Mouse (Mus musculus): ENCODE measurements around the gene Capns1. TPM values are rescaled to one million over a fixed set of nuclear protein-coding genes. Genes with fewer than 3 reads are reported as not detected.
A peak's percentile ranks its signal among the peaks of the same experiment; 100 is the strongest.

Gene Capns1
- polyA plus RNA-seq, 1 experiment from 2014 or later: 84.1 TPM

- 6% methylated on average over 35 of the region's 35 CpGs for WGBS
- H3K9me3 ChIP-seq: peaks cover 5% of the 10 kb centered on the region
- DNase-seq (ENCODE audit: low spot score): peak; percentile 95
- 0 out of 2 replicates have a peak, but pooled peaks cover 4% of the 10 kb centered on the region for H3K4me1 ChIP-seq
- no peaks in the 10 kb centered on the region for H3K27me3 ChIP-seq (ENCODE audit: insufficient read depth, poor library complexity, severe bottlenecking)
- H3K36me3 ChIP-seq: peaks cover 54% of the 10 kb centered on the region
- peak overlapping the region; percentile 89 for H3K27ac ChIP-seq
- peak overlapping the region; percentile 74 for H3K4me3 ChIP-seq
These were observed 54.9 kb downstream of the Capns1 start for GRCm38 (mm10) chr7:30143555-30144209.

GRCm38 (mm10) chr7:30143170-30143554 lies 55.4 kb downstream of the Capns1 start:
- Histone ChIP-seq H3K27me3 (ENCODE audit: insufficient read depth, poor library complexity, severe bottlenecking) (no peaks in the 10 kb centered on the region), H3K4me1 (0 out of 2 replicates have a peak, but pooled peaks cover 4% of the 10 kb centered on the region), H3K36me3 (peaks cover 53% of the 10 kb centered on the region), H3K4me3 (peak overlapping the region; percentile 74), H3K27ac (peak overlapping the region; percentile 89), H3K9me3 (no peaks in the 10 kb centered on the region; the same call in 1 of the 2 replicates)
- WGBS: 21% methylated on average over 8 of the region's 8 CpGs
- DNase-seq (ENCODE audit: low spot score): no peak

Other genes starting within 250 kb of the Capns1 start
- gene Zfp74, start 244.7 kb downstream of the Capns1 start, polyA plus RNA-seq (2016; fragmentation: Nextera tagmentation; extraction: Ambion mirVana): 10.3 and 10.9 TPM in 2 replicates
- 32.0 and 33.8 TPM in 2 replicates for gene Zfp568, start 214.9 kb downstream of the Capns1 start, polyA plus RNA-seq (2016; fragmentation: Nextera tagmentation; extraction: Ambion mirVana)
- 2.7 and 3.2 TPM in 2 replicates for gene Zfp14, start 147.4 kb downstream of the Capns1 start, polyA plus RNA-seq (2016; fragmentation: Nextera tagmentation; extraction: Ambion mirVana)
- 4.5 and 5.2 TPM in 2 replicates for gene Zfp82, start 125.9 kb downstream of the Capns1 start, polyA plus RNA-seq (2016; fragmentation: Nextera tagmentation; extraction: Ambion mirVana)
- 0.34 and 1.0 TPM in 2 replicates for gene Gm26920, start 108.4 kb downstream of the Capns1 start, polyA plus RNA-seq (2016; fragmentation: Nextera tagmentation; extraction: Ambion mirVana)
- 7.0 and 10.7 TPM in 2 replicates for gene Zfp566, start 108.3 kb downstream of the Capns1 start, polyA plus RNA-seq (2016; fragmentation: Nextera tagmentation; extraction: Ambion mirVana)
- gene Zfp260, start 104.0 kb downstream of the Capns1 start, polyA plus RNA-seq (2016; fragmentation: Nextera tagmentation; extraction: Ambion mirVana): 79.8 and 91.7 TPM in 2 replicates
- 9.5 and 10.8 TPM in 2 replicates for gene Zfp382, start 76.9 kb downstream of the Capns1 start, polyA plus RNA-seq (2016; fragmentation: Nextera tagmentation; extraction: Ambion mirVana)
- 8.6 and 9.5 TPM in 2 replicates for gene Zfp146, start 29.1 kb downstream of the Capns1 start, polyA plus RNA-seq (2016; fragmentation: Nextera tagmentation; extraction: Ambion mirVana)
- 163 and 277 TPM in 2 replicates for gene Cox7a1, start 14.7 kb downstream of the Capns1 start, polyA plus RNA-seq (2016; fragmentation: Nextera tagmentation; extraction: Ambion mirVana)
- gene Polr2i, start 33.1 kb upstream of the Capns1 start, polyA plus RNA-seq (2016; fragmentation: Nextera tagmentation; extraction: Ambion mirVana): 122 and 127 TPM in 2 replicates
- gene Tbcb, start 33.5 kb upstream of the Capns1 start, polyA plus RNA-seq (2016; fragmentation: Nextera tagmentation; extraction: Ambion mirVana): 212 and 246 TPM in 2 replicates
- not detected in 2 replicates for gene Ovol3, start 36.9 kb upstream of the Capns1 start, polyA plus RNA-seq (2016; fragmentation: Nextera tagmentation; extraction: Ambion mirVana)
- 0.29 and 0.43 TPM in 2 replicates for gene Thap8, start 81.3 kb upstream of the Capns1 start, polyA plus RNA-seq (2016; fragmentation: Nextera tagmentation; extraction: Ambion mirVana)
- gene Wdr62, start 81.6 kb upstream of the Capns1 start, polyA plus RNA-seq (2016; fragmentation: Nextera tagmentation; extraction: Ambion mirVana): 11.4 and 13.9 TPM in 2 replicates
- 10.4 and 18.4 TPM in 2 replicates for gene Clip3, start 92.9 kb upstream of the Capns1 start, polyA plus RNA-seq (2016; fragmentation: Nextera tagmentation; extraction: Ambion mirVana)
- gene Alkbh6, start 109.9 kb upstream of the Capns1 start, polyA plus RNA-seq (2016; fragmentation: Nextera tagmentation; extraction: Ambion mirVana): 68.2 and 71.8 TPM in 2 replicates
- 26.8 and 43.1 TPM in 2 replicates for gene Syne4, start 116.0 kb upstream of the Capns1 start, polyA plus RNA-seq (2016; fragmentation: Nextera tagmentation; extraction: Ambion mirVana)
- 2.5 and 3.2 TPM in 2 replicates for gene E130208F15Rik, start 122.9 kb upstream of the Capns1 start, polyA plus RNA-seq (2016; fragmentation: Nextera tagmentation; extraction: Ambion mirVana)
- 15.1 and 16.4 TPM in 2 replicates for gene Sdhaf1, start 125.1 kb upstream of the Capns1 start, polyA plus RNA-seq (2016; fragmentation: Nextera tagmentation; extraction: Ambion mirVana)
- 1.3 and 2.0 TPM in 2 replicates for gene Lrfn3, start 164.0 kb upstream of the Capns1 start, polyA plus RNA-seq (2016; fragmentation: Nextera tagmentation; extraction: Ambion mirVana)
- 2.2 and 9.0 TPM in 2 replicates for gene Tyrobp, start 214.9 kb upstream of the Capns1 start, polyA plus RNA-seq (2016; fragmentation: Nextera tagmentation; extraction: Ambion mirVana)
- gene Hcst, start 221.0 kb upstream of the Capns1 start, polyA plus RNA-seq (2016; fragmentation: Nextera tagmentation; extraction: Ambion mirVana): 0.35 TPM in 1 of 2 replicates, not detected in the other
- gene Nfkbid, start 222.9 kb upstream of the Capns1 start, polyA plus RNA-seq (2016; fragmentation: Nextera tagmentation; extraction: Ambion mirVana): 1.5 and 1.6 TPM in 2 replicates
- 44.3 and 50.4 TPM in 2 replicates for gene Aplp1, start 246.7 kb upstream of the Capns1 start, polyA plus RNA-seq (2016; fragmentation: Nextera tagmentation; extraction: Ambion mirVana)